Mouse (Mus musculus): ENCODE measurements around the gene Npepps. TPM values are rescaled to one million over a fixed set of nuclear protein-coding genes. Genes with fewer than 3 reads are reported as not detected.

The Npepps gene
- polyA plus RNA-seq, 1 experiment from 2014 or later: 91.3 TPM

GRCm38 (mm10) chr11:97229396-97229795 lies 51.0 kb downstream of the Npepps start:
- Histone ChIP-seq H3K27ac (ENCODE audit: low read depth, low read length) (no peak overlapping the region), H3K27me3 (replicated peaks; ENCODE audit: control insufficient read depth, insufficient read depth, low read length) (no peaks in the 10 kb centered on the region), H3K9ac (ENCODE audit: low read length) (no peak overlapping the region), H3K4me1 (ENCODE audit: control insufficient read depth, insufficient read depth, low read length) (no peaks in the 10 kb centered on the region), H3K4me3 (ENCODE audit: low read depth, low read length) (no peak overlapping the region), H3K36me3 (ENCODE audit: control insufficient read depth, insufficient read depth, low read length) (peaks cover 82% of the 10 kb centered on the region), H3K4me2 (ENCODE audit: low read length) (no peak overlapping the region), H3K9me3 (replicated peaks; ENCODE audit: control insufficient read depth, low read length) (no peaks in the 10 kb centered on the region)
- DNase-seq (ENCODE audit: low spot score) (no peak), ATAC-seq (no peak)
- 97% methylated on average over 2 of the region's 2 CpGs for WGBS

- 95% methylated on average over 7 of the region's 7 CpGs for WGBS
- no peak for ATAC-seq
- H3K36me3 ChIP-seq (ENCODE audit: control insufficient read depth, insufficient read depth, low read length): peaks cover 81% of the 10 kb centered on the region
- no peak overlapping the region for H3K4me3 ChIP-seq (ENCODE audit: low read depth, low read length)
- no peaks in the 10 kb centered on the region for H3K9me3 ChIP-seq (replicated peaks; ENCODE audit: control insufficient read depth, low read length)
- no peaks in the 10 kb centered on the region for H3K27me3 ChIP-seq (replicated peaks; ENCODE audit: control insufficient read depth, insufficient read depth, low read length)
- no peak overlapping the region for H3K9ac ChIP-seq (ENCODE audit: low read length)
- H3K27ac ChIP-seq (ENCODE audit: low read depth, low read length): no peak overlapping the region
- no peaks in the 10 kb centered on the region for H3K4me1 ChIP-seq (ENCODE audit: control insufficient read depth, insufficient read depth, low read length)
- no peak for DNase-seq (ENCODE audit: low spot score)
- no peak overlapping the region for H3K4me2 ChIP-seq (ENCODE audit: low read length)
These were observed 51.5 kb downstream of the Npepps start for GRCm38 (mm10) chr11:97228985-97229384.

DNA sequence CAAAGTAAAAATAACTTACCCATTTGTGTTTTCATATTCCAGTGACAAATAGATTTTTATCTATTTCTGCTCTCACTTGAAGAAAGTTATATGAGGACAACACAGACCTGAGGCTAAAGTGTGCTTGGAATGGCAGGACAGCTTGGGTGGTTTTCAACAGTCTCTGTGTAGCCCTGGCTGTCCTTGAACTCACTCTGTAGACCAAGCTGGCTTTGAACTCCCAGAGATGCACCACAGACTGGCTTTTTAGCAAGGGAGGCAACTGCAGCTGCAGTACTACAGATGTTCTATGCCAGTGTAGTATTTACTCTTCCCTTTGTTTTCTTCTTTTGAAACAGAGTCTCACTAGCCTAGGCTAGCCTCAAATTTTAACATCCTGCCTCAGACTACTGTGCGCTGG lies 54.3 kb downstream of the Npepps start:
- Histone ChIP-seq H3K27ac (ENCODE audit: low read depth, low read length) (no peak overlapping the region), H3K4me1 (ENCODE audit: control insufficient read depth, insufficient read depth, low read length) (no peaks in the 10 kb centered on the region), H3K36me3 (ENCODE audit: control insufficient read depth, insufficient read depth, low read length) (peaks cover 86% of the 10 kb centered on the region), H3K4me2 (ENCODE audit: low read length) (no peak overlapping the region), H3K9ac (ENCODE audit: low read length) (no peak overlapping the region), H3K27me3 (replicated peaks; ENCODE audit: control insufficient read depth, insufficient read depth, low read length) (no peaks in the 10 kb centered on the region), H3K4me3 (ENCODE audit: low read depth, low read length) (no peak overlapping the region), H3K9me3 (replicated peaks; ENCODE audit: control insufficient read depth, low read length) (no peaks in the 10 kb centered on the region)
- 100% methylated on average over 1 of the region's 1 CpGs for WGBS
- ATAC-seq: no peak
- no peak for DNase-seq (ENCODE audit: low spot score)

DNA sequence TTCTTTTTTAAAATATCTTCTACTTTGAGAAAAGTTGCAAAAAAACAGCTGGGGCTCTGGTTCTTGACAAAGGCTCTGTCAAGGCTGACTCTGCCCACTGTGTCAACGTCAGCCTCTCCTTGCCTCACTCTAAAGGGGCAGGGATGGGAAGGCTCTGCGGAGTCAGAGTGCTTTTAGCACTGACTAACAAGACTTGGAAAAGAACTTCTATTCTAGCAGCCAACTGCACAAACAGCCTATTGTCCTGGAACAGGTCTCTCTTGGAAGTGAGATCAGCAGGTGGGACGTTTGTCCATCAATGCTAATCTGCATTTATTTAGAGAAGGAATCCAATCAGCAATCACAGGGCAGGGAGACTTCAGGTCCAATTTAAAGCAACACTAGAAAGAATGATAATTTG lies 57.0 kb downstream of the Npepps start:
- no peak overlapping the region for H3K9ac ChIP-seq (ENCODE audit: low read length)
- ATAC-seq: no peak
- WGBS: 4% methylated on average over 3 of the region's 3 CpGs
- no peak overlapping the region for H3K27ac ChIP-seq (ENCODE audit: low read depth, low read length)
- no peaks in the 10 kb centered on the region for H3K27me3 ChIP-seq (replicated peaks; ENCODE audit: control insufficient read depth, insufficient read depth, low read length)
- H3K4me3 ChIP-seq (ENCODE audit: low read depth, low read length): no peak overlapping the region
- peaks cover 86% of the 10 kb centered on the region for H3K36me3 ChIP-seq (ENCODE audit: control insufficient read depth, insufficient read depth, low read length)
- H3K9me3 ChIP-seq (replicated peaks; ENCODE audit: control insufficient read depth, low read length): no peaks in the 10 kb centered on the region
- no peak for DNase-seq (ENCODE audit: low spot score)
- H3K4me1 ChIP-seq (ENCODE audit: control insufficient read depth, insufficient read depth, low read length): no peaks in the 10 kb centered on the region
- H3K4me2 ChIP-seq (ENCODE audit: low read length): no peak overlapping the region

DNA sequence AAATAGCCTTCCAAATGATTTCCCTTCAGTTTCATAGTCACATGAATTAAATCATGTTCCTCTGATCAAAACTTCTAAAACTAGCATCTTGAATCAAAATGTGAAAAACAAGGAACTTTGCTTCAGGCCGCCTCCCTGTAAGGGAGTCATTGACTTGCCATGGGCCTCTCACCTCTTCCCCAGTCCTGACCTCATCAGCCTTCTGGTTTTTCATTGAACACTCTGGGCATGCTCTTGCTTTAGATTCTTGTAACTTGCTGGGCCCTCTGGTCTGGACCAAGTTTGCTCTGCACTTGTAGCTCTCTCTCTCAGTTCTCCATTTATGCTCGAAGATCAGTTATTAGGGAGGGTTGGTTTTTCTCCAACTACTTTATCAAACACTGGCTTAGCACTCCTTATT lies 58.8 kb downstream of the Npepps start:
- Histone ChIP-seq H3K9me3 (replicated peaks; ENCODE audit: control insufficient read depth, low read length) (no peaks in the 10 kb centered on the region), H3K9ac (ENCODE audit: low read length) (no peak overlapping the region), H3K27me3 (replicated peaks; ENCODE audit: control insufficient read depth, insufficient read depth, low read length) (no peaks in the 10 kb centered on the region), H3K4me3 (ENCODE audit: low read depth, low read length) (no peak overlapping the region), H3K27ac (ENCODE audit: low read depth, low read length) (no peak overlapping the region), H3K4me2 (ENCODE audit: low read length) (no peak overlapping the region), H3K36me3 (ENCODE audit: control insufficient read depth, insufficient read depth, low read length) (peaks cover 87% of the 10 kb centered on the region), H3K4me1 (ENCODE audit: control insufficient read depth, insufficient read depth, low read length) (no peaks in the 10 kb centered on the region)
- ATAC-seq (no peak), DNase-seq (ENCODE audit: low spot score) (no peak)
- 98% methylated on average over 2 of the region's 2 CpGs for WGBS

DNA sequence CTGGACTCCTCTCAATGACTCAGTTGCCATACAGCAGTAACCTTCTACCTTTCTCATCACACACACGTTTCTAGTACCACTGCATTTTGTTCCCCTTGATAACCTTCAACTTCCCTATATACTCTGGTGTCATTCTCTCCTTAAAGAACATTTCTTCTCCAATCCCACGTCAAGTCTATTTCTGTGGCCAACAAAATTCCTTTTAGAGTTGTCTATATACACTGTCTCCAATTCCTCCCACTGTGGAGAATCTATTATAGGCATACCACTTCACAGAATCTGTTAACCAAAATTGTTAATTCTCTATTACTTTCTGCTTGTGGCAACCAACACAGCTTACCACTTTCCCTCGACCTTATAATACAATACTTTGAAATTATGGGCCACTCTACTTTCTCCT lies 60.2 kb downstream of the Npepps start:
- no peak overlapping the region for H3K9ac ChIP-seq (ENCODE audit: low read length)
- ATAC-seq (no peak), DNase-seq (ENCODE audit: low spot score) (no peak)
- H3K4me1 ChIP-seq (ENCODE audit: control insufficient read depth, insufficient read depth, low read length): no peaks in the 10 kb centered on the region
- H3K9me3 ChIP-seq (replicated peaks; ENCODE audit: control insufficient read depth, low read length): no peaks in the 10 kb centered on the region
- no peaks in the 10 kb centered on the region for H3K27me3 ChIP-seq (replicated peaks; ENCODE audit: control insufficient read depth, insufficient read depth, low read length)
- no peak overlapping the region for H3K27ac ChIP-seq (ENCODE audit: low read depth, low read length)
- no peak overlapping the region for H3K4me3 ChIP-seq (ENCODE audit: low read depth, low read length)
- WGBS: 81% methylated on average over 3 of the region's 3 CpGs
- H3K4me2 ChIP-seq (ENCODE audit: low read length): no peak overlapping the region
- H3K36me3 ChIP-seq (ENCODE audit: control insufficient read depth, insufficient read depth, low read length): peaks cover 88% of the 10 kb centered on the region

- Histone ChIP-seq H3K4me3 (ENCODE audit: low read depth, low read length) (no peak overlapping the region), H3K27ac (ENCODE audit: low read depth, low read length) (no peak overlapping the region), H3K9me3 (replicated peaks; ENCODE audit: control insufficient read depth, low read length) (no peaks in the 10 kb centered on the region), H3K27me3 (replicated peaks; ENCODE audit: control insufficient read depth, insufficient read depth, low read length) (no peaks in the 10 kb centered on the region), H3K4me1 (ENCODE audit: control insufficient read depth, insufficient read depth, low read length) (no peaks in the 10 kb centered on the region), H3K36me3 (ENCODE audit: control insufficient read depth, insufficient read depth, low read length) (peaks cover 93% of the 10 kb centered on the region), H3K4me2 (ENCODE audit: low read length) (no peak overlapping the region), H3K9ac (ENCODE audit: low read length) (no peak overlapping the region)
- 95% methylated on average over 5 of the region's 5 CpGs for WGBS
- ATAC-seq (no peak), DNase-seq (ENCODE audit: low spot score) (no peak)
These were observed 66.0 kb downstream of the Npepps start for GRCm38 (mm10) chr11:97214411-97214810.

GRCm38 (mm10) chr11:97210728-97211400 lies 69.6 kb downstream of the Npepps start:
- ATAC-seq (no peak), DNase-seq (ENCODE audit: low spot score) (no peak)
- peaks cover 85% of the 10 kb centered on the region for H3K36me3 ChIP-seq (ENCODE audit: control insufficient read depth, insufficient read depth, low read length)
- H3K4me2 ChIP-seq (ENCODE audit: low read length): no peak overlapping the region
- H3K4me3 ChIP-seq (ENCODE audit: low read depth, low read length): no peak overlapping the region
- H3K9ac ChIP-seq (ENCODE audit: low read length): no peak overlapping the region
- 93% methylated on average over 9 of the region's 9 CpGs for WGBS
- no peaks in the 10 kb centered on the region for H3K4me1 ChIP-seq (ENCODE audit: control insufficient read depth, insufficient read depth, low read length)
- no peak overlapping the region for H3K27ac ChIP-seq (ENCODE audit: low read depth, low read length)
- H3K27me3 ChIP-seq (replicated peaks; ENCODE audit: control insufficient read depth, insufficient read depth, low read length): no peaks in the 10 kb centered on the region
- no peaks in the 10 kb centered on the region for H3K9me3 ChIP-seq (replicated peaks; ENCODE audit: control insufficient read depth, low read length)

- peaks cover 53% of the 10 kb centered on the region for H3K36me3 ChIP-seq (ENCODE audit: control insufficient read depth, insufficient read depth, low read length)
- no peak for ATAC-seq
- 79% methylated on average over 8 of the region's 8 CpGs for WGBS
These were observed 73.4 kb downstream of the Npepps start for GRCm38 (mm10) chr11:97207011-97207422.

More at GRCm38 (mm10) chr11:97207011-97207422, 73.4 kb downstream of the Npepps start:
- H3K4me3 ChIP-seq (ENCODE audit: low read depth, low read length): no peak overlapping the region
- H3K4me2 ChIP-seq (ENCODE audit: low read length): no peak overlapping the region
- H3K9me3 ChIP-seq (replicated peaks; ENCODE audit: control insufficient read depth, low read length): no peaks in the 10 kb centered on the region
- DNase-seq (ENCODE audit: low spot score): no peak
- no peak overlapping the region for H3K27ac ChIP-seq (ENCODE audit: low read depth, low read length)
- H3K27me3 ChIP-seq (replicated peaks; ENCODE audit: control insufficient read depth, insufficient read depth, low read length): no peaks in the 10 kb centered on the region
- no peaks in the 10 kb centered on the region for H3K4me1 ChIP-seq (ENCODE audit: control insufficient read depth, insufficient read depth, low read length)
- no peak overlapping the region for H3K9ac ChIP-seq (ENCODE audit: low read length)

All from forebrain, embryonic 14.5 days (tissue).